Mouse (Mus musculus) heart, postnatal 0 days (tissue): ENCODE measurements at regions not wholly inside any gene's neighbourhood (a gene's known extent, or its start where the extent isn't known, plus 50 kb on each side); places are given as distances from the start of the nearest gene placed in this dataset.

Source experiments
- CTCF ChIP-seq: IDR thresholded peaks from 2 replicates; pipeline ENCODE4 v1.5.1; 2016; ENCODE audit warnings: antibody characterized with exemption, control low read depth, low read depth
- EP300 ChIP-seq: IDR thresholded peaks from 2 replicates; pipeline ENCODE4 v1.6.1; 2016; ENCODE audit warnings: antibody characterized with exemption, low read depth

GRCm38 (mm10) chr11:90748448-90748847 lies 60.3 kb upstream of the Tom1l1 start:
- TF ChIP-seq CTCF (no peak), EP300 (no peak)
